Mouse (Mus musculus): ENCODE measurements around the gene Wdr6. TPM values are rescaled to one million over a fixed set of nuclear protein-coding genes. Genes with fewer than 3 reads are reported as not detected.
A peak's percentile ranks its signal among the peaks of the same experiment; 100 is the strongest.

Wdr6 gene
- polyA plus RNA-seq, 1 experiment from 2014 or later: 326 TPM

GRCm38 (mm10) chr9:108575321-108576297, 2.9 kb downstream of the Wdr6 start:
- ATAC-seq: no peak
- Histone ChIP-seq H3K4me3 (ENCODE audit: low read length) (no peak overlapping the region), H3K27ac (ENCODE audit: low read depth, low read length) (no peak overlapping the region), H3K9me3 (ENCODE audit: control insufficient read depth, low read length) (no peaks in the 10 kb centered on the region), H3K9ac (ENCODE audit: low read depth, low read length) (peak overlapping the region; percentile 17; the same call in 1 of the 2 replicates), H3K36me3 (ENCODE audit: control insufficient read depth, insufficient read depth, low read length) (peaks cover 41% of the 10 kb centered on the region), H3K27me3 (replicated peaks; ENCODE audit: control insufficient read depth, insufficient read depth, low read length) (no peaks in the 10 kb centered on the region), H3K4me1 (ENCODE audit: control insufficient read depth, insufficient read depth, low read depth, low read length) (peaks cover 54% of the 10 kb centered on the region), H3K4me2 (ENCODE audit: low read length) (peak overlapping the region; percentile 21)
- 85% methylated on average over 37 of the region's 37 CpGs for WGBS

GRCm38 (mm10) chr9:108574921-108575320, 3.6 kb downstream of the Wdr6 start:
- Histone ChIP-seq H3K36me3 (ENCODE audit: control insufficient read depth, insufficient read depth, low read length) (peaks cover 41% of the 10 kb centered on the region), H3K27ac (ENCODE audit: low read depth, low read length) (no peak overlapping the region), H3K4me3 (ENCODE audit: low read length) (no peak overlapping the region), H3K4me2 (ENCODE audit: low read length) (peak overlapping the region; percentile 12; the same call in 1 of the 2 replicates), H3K4me1 (ENCODE audit: control insufficient read depth, insufficient read depth, low read depth, low read length) (peaks cover 61% of the 10 kb centered on the region), H3K9ac (ENCODE audit: low read depth, low read length) (peak overlapping the region; percentile 18; the same call in 1 of the 2 replicates), H3K27me3 (replicated peaks; ENCODE audit: control insufficient read depth, insufficient read depth, low read length) (no peaks in the 10 kb centered on the region), H3K9me3 (ENCODE audit: control insufficient read depth, low read length) (no peaks in the 10 kb centered on the region)
- WGBS: 78% methylated on average over 12 of the region's 12 CpGs
- no peak for ATAC-seq

- Histone ChIP-seq H3K9ac (ENCODE audit: low read depth, low read length) (no peak overlapping the region), H3K36me3 (ENCODE audit: control insufficient read depth, insufficient read depth, low read length) (peaks cover 41% of the 10 kb centered on the region), H3K9me3 (ENCODE audit: control insufficient read depth, low read length) (no peaks in the 10 kb centered on the region), H3K4me1 (ENCODE audit: control insufficient read depth, insufficient read depth, low read depth, low read length) (peaks cover 60% of the 10 kb centered on the region), H3K4me3 (ENCODE audit: low read length) (no peak overlapping the region), H3K4me2 (ENCODE audit: low read length) (no peak overlapping the region; the same call in 1 of the 2 replicates), H3K27me3 (replicated peaks; ENCODE audit: control insufficient read depth, insufficient read depth, low read length) (no peaks in the 10 kb centered on the region), H3K27ac (ENCODE audit: low read depth, low read length) (no peak overlapping the region)
- no peak for ATAC-seq
- WGBS: 57% methylated on average over 26 of the region's 26 CpGs
Observed at GRCm38 (mm10) chr9:108573774-108574690, 4.5 kb downstream of the Wdr6 start.

- Histone ChIP-seq H3K9me3 (ENCODE audit: control insufficient read depth, low read length) (no peaks in the 10 kb centered on the region), H3K27me3 (replicated peaks; ENCODE audit: control insufficient read depth, insufficient read depth, low read length) (no peaks in the 10 kb centered on the region), H3K36me3 (ENCODE audit: control insufficient read depth, insufficient read depth, low read length) (peaks cover 41% of the 10 kb centered on the region), H3K4me1 (ENCODE audit: control insufficient read depth, insufficient read depth, low read depth, low read length) (peaks cover 61% of the 10 kb centered on the region), H3K4me3 (ENCODE audit: low read length) (no peak overlapping the region), H3K9ac (ENCODE audit: low read depth, low read length) (no peak overlapping the region), H3K27ac (ENCODE audit: low read depth, low read length) (no peak overlapping the region), H3K4me2 (ENCODE audit: low read length) (no peak overlapping the region)
- ATAC-seq: no peak
- 81% methylated on average over 10 of the region's 10 CpGs for WGBS
Observed at GRCm38 (mm10) chr9:108572321-108572720, 6.2 kb downstream of the Wdr6 start.

- ATAC-seq: no peak
- no peaks in the 10 kb centered on the region for H3K27me3 ChIP-seq (replicated peaks; ENCODE audit: control insufficient read depth, insufficient read depth, low read length)
- H3K4me2 ChIP-seq (ENCODE audit: low read length): no peak overlapping the region
- no peak overlapping the region for H3K4me3 ChIP-seq (ENCODE audit: low read length)
- H3K27ac ChIP-seq (ENCODE audit: low read depth, low read length): no peak overlapping the region
- no peaks in the 10 kb centered on the region for H3K9me3 ChIP-seq (ENCODE audit: control insufficient read depth, low read length)
- H3K4me1 ChIP-seq (ENCODE audit: control insufficient read depth, insufficient read depth, low read depth, low read length): peaks cover 53% of the 10 kb centered on the region
- H3K36me3 ChIP-seq (ENCODE audit: control insufficient read depth, insufficient read depth, low read length): peaks cover 41% of the 10 kb centered on the region
- 95% methylated on average over 16 of the region's 16 CpGs for whole genome bisulfite sequencing
- no peak overlapping the region for H3K9ac ChIP-seq (ENCODE audit: low read depth, low read length)
Observed at GRCm38 (mm10) chr9:108571401-108571973, 7.1 kb downstream of the Wdr6 start.

- Histone ChIP-seq H3K27ac (ENCODE audit: low read depth, low read length) (peak overlapping the region; percentile 77), H3K9ac (ENCODE audit: low read depth, low read length) (peak overlapping the region; percentile 77), H3K4me1 (ENCODE audit: control insufficient read depth, insufficient read depth, low read depth, low read length) (peaks cover 48% of the 10 kb centered on the region), H3K9me3 (ENCODE audit: control insufficient read depth, low read length) (no peaks in the 10 kb centered on the region), H3K36me3 (ENCODE audit: control insufficient read depth, insufficient read depth, low read length) (peaks cover 32% of the 10 kb centered on the region), H3K4me3 (ENCODE audit: low read length) (peak overlapping the region; percentile 73), H3K4me2 (ENCODE audit: low read length) (peak overlapping the region; percentile 97), H3K27me3 (replicated peaks; ENCODE audit: control insufficient read depth, insufficient read depth, low read length) (no peaks in the 10 kb centered on the region)
- 2% methylated on average over 40 of the region's 40 CpGs for WGBS
- ATAC-seq: no peak; the same call in 1 of the 2 replicates
Observed at GRCm38 (mm10) chr9:108570207-108570896, 8.2 kb downstream of the Wdr6 start.

GRCm38 (mm10) chr9:108569381-108570206, 8.9 kb downstream of the Wdr6 start, which contains the start of gene Dalrd3:
TSS of gene Dalrd3 (plus strand) at chr9:108569886.
- peak within 1 kb of the TSS; percentile 77 for H3K9ac ChIP-seq (ENCODE audit: low read depth, low read length)
- H3K36me3 ChIP-seq (ENCODE audit: control insufficient read depth, insufficient read depth, low read length): peaks cover 32% of the 10 kb centered on the region
- peaks cover 40% of the 10 kb centered on the region for H3K4me1 ChIP-seq (ENCODE audit: control insufficient read depth, insufficient read depth, low read depth, low read length)
- H3K27ac ChIP-seq (ENCODE audit: low read depth, low read length): peak within 1 kb of the TSS; percentile 77
- H3K4me2 ChIP-seq (ENCODE audit: low read length): peak within 1 kb of the TSS; percentile 97
- H3K9me3 ChIP-seq (ENCODE audit: control insufficient read depth, low read length): no peaks in the 10 kb centered on the region
- WGBS: 6% methylated on average over 42 of the region's 42 CpGs
- ATAC-seq: peak; percentile 70
- no peaks in the 10 kb centered on the region for H3K27me3 ChIP-seq (replicated peaks; ENCODE audit: control insufficient read depth, insufficient read depth, low read length)
- H3K4me3 ChIP-seq (ENCODE audit: low read length): peak within 1 kb of the TSS; percentile 73

Measured in hindbrain, embryonic 16.5 days (tissue).